Mouse (Mus musculus): ENCODE results near the gene Uvrag. TPM values are rescaled to one million over a fixed set of nuclear protein-coding genes. Genes with fewer than 3 reads are reported as not detected.

Uvrag gene
- total and polyA plus RNA-seq, 3 experiments = 15.0 to 19.5 TPM; not detected in 1

DNA sequence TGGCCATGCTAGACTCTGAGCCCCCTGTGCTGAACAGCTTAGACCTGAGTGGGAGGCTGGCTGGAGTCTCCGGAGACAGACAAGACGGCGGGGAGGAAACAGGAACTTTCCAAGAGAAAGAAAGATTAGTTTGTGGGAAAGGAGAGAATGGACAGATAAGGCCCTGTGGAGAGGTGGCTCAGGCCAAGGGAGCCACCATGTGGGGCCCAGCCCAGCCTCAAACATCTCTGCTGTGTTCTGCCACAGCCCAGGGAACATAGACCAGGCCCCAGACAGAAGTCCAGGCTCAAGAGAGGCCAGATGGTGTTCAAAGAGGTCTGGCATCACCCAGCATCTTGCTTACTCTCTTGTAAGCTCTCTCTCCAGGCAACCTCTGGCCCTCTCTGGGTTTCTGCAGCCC is 283.8 kb downstream of the Uvrag start:
- H3K36me3 ChIP-seq (ENCODE audit: control insufficient read depth in 1 of 2, insufficient read depth in 2 of 2, low read length in 2 of 2) = peaks cover 0 to 2% of the 10 kb centered on the region in 2 experiments; a peak in 1 of 4 replicates
- no peak overlapping the region for H3K9ac ChIP-seq (ENCODE audit: control insufficient read depth, low read depth, low read length, poor library complexity, severe bottlenecking)
- no peak overlapping the region for H3K27ac ChIP-seq (ENCODE audit: control insufficient read depth, low read depth, low read length)
- no peaks in the 10 kb centered on the region for H3K79me2 ChIP-seq (ENCODE audit: control insufficient read depth, insufficient read depth, low read length, poor library complexity)
- H3K27me3 ChIP-seq (ENCODE audit: control insufficient read depth in 1 of 2, insufficient read depth in 2 of 2, low read length in 2 of 2) = no peaks in the 10 kb centered on the region
- H3K4me1 ChIP-seq (ENCODE audit: control insufficient read depth in 1 of 2, insufficient read depth in 2 of 2, low read length in 2 of 2) = peaks cover 0 to 11% of the 10 kb centered on the region in 2 experiments; a peak in 2 of 4 replicates
- DNase-seq (ENCODE audit: low read depth, low spot score) = no peak
- H3K4me3 ChIP-seq (ENCODE audit: control insufficient read depth in 1 of 2, insufficient read depth in 1 of 2, low read depth in 2 of 2, low read length in 2 of 2) = no peak overlapping the region
- TF ChIP-seq MAX (IDR thresholded peaks at IDR 0.05; ENCODE audit: low read length) (no peak), GATA1 (IDR thresholded peaks at IDR 0.05; ENCODE audit: low read depth, low read length) (0 out of 2 replicates have a peak, but pooled peaks have one; percentile 11), NELFE (IDR thresholded peaks at IDR 0.05; ENCODE audit: low read depth, low read length) (no peak)
- H3K9me3 ChIP-seq (replicated peaks; ENCODE audit: insufficient read depth, low read length) = no peaks in the 10 kb centered on the region

DNA sequence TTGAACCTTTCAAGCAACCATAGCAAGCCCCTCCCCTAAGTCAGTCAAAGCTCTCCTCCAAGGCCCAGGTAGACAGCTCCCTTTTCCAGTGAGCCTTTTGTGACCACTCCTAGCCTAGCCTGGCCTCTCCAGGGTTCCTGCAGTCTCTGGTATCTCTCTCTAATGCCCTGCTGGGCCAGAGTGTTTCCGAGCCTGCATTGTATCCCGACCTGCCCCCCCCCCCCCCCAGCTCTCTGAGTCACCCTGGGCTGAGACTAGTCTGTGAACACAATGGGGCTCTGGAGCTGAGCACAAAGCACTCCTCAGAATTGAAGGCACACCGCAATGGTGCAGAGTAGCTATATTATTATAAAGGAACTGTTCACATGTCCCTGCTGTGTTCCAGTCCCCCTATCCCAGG is 284.8 kb downstream of the Uvrag start:
- Histone ChIP-seq H3K79me2 (ENCODE audit: control insufficient read depth, insufficient read depth, low read length, poor library complexity) (no peaks in the 10 kb centered on the region), H3K9ac (ENCODE audit: control insufficient read depth, low read depth, low read length, poor library complexity, severe bottlenecking) (no peak overlapping the region), H3K9me3 (replicated peaks; ENCODE audit: insufficient read depth, low read length) (no peaks in the 10 kb centered on the region), H3K36me3 (ENCODE audit: control insufficient read depth in 1 of 2, insufficient read depth in 2 of 2, low read length in 2 of 2) (peaks cover 0 to 2% of the 10 kb centered on the region in 2 experiments; a peak in 1 of 4 replicates), H3K4me3 (ENCODE audit: control insufficient read depth in 1 of 2, insufficient read depth in 1 of 2, low read depth in 2 of 2, low read length in 2 of 2) (no peak overlapping the region), H3K27ac (ENCODE audit: control insufficient read depth, low read depth, low read length) (no peak overlapping the region), H3K4me1 (ENCODE audit: control insufficient read depth in 1 of 2, insufficient read depth in 2 of 2, low read length in 2 of 2) (peaks cover 0 to 11% of the 10 kb centered on the region in 2 experiments; a peak in 2 of 4 replicates), H3K27me3 (ENCODE audit: control insufficient read depth in 1 of 2, insufficient read depth in 2 of 2, low read length in 2 of 2) (no peaks in the 10 kb centered on the region)
- TF ChIP-seq CHD1 (IDR thresholded peaks at IDR 0.05; ENCODE audit: low read depth, low read length) (no peak), HCFC1 (IDR thresholded peaks at IDR 0.05; ENCODE audit: low read depth, low read length) (no peak), E2F4 (IDR thresholded peaks at IDR 0.05; ENCODE audit: borderline replicate concordance, low read depth, low read length) (no peak), NRF1 (IDR thresholded peaks at IDR 0.05; ENCODE audit: insufficient read depth, low read depth, low read length, poor library complexity, severe bottlenecking) (no peak), TAL1 (IDR thresholded peaks at IDR 0.05; ENCODE audit: low read length) (no peak), KAT2A (conservative IDR thresholded peaks at IDR 0.05; ENCODE audit: low read depth, low read length) (no peak), ZMIZ1 (IDR thresholded peaks at IDR 0.05; ENCODE audit: low read depth, low read length) (no peak), RCOR1 (IDR thresholded peaks at IDR 0.05; ENCODE audit: low read depth, low read length) (no peak)
- DNase-seq (ENCODE audit: low read depth, low spot score) = no peak

- H3K9me3 ChIP-seq (replicated peaks; ENCODE audit: insufficient read depth, low read length) = no peaks in the 10 kb centered on the region
- no peaks in the 10 kb centered on the region for H3K79me2 ChIP-seq (ENCODE audit: control insufficient read depth, insufficient read depth, low read length, poor library complexity)
- H3K27ac ChIP-seq (ENCODE audit: control insufficient read depth, low read depth, low read length) = no peak overlapping the region
- peaks cover 0 to 2% of the 10 kb centered on the region in 2 experiments; a peak in 1 of 4 replicates for H3K36me3 ChIP-seq (ENCODE audit: control insufficient read depth in 1 of 2, insufficient read depth in 2 of 2, low read length in 2 of 2)
- DNase-seq (ENCODE audit: low read depth, low spot score) = no peak
- no peak overlapping the region for H3K4me3 ChIP-seq (ENCODE audit: control insufficient read depth in 1 of 2, insufficient read depth in 1 of 2, low read depth in 2 of 2, low read length in 2 of 2)
- H3K9ac ChIP-seq (ENCODE audit: control insufficient read depth, low read depth, low read length, poor library complexity, severe bottlenecking) = no peak overlapping the region
- peaks cover 0 to 11% of the 10 kb centered on the region in 2 experiments; a peak in 2 of 4 replicates for H3K4me1 ChIP-seq (ENCODE audit: control insufficient read depth in 1 of 2, insufficient read depth in 2 of 2, low read length in 2 of 2)
- H3K27me3 ChIP-seq (ENCODE audit: control insufficient read depth in 1 of 2, insufficient read depth in 2 of 2, low read length in 2 of 2) = no peaks in the 10 kb centered on the region
- no peak for TF ChIP-seq MAX (IDR thresholded peaks at IDR 0.05; ENCODE audit: low read length)
- TF ChIP-seq GATA1 (IDR thresholded peaks at IDR 0.05; ENCODE audit: low read depth, low read length) = no peak
- TF ChIP-seq CHD1 (IDR thresholded peaks at IDR 0.05; ENCODE audit: low read depth, low read length) = no peak
Observed at GRCm38 (mm10) chr7:98855388-98855787, 285.6 kb downstream of the Uvrag start.
